Mouse (Mus musculus): Measurements from ENCODE around the gene Eomes. TPM values are rescaled to one million over a fixed set of nuclear protein-coding genes. Genes with fewer than 3 reads are reported as not detected.
A peak's percentile ranks its signal among the peaks of the same experiment; 100 is the strongest.

Gene Eomes
- total RNA-seq, 4 experiments from 2014 or later, result not detected

- no peak for DNase-seq (ENCODE audit: low spot score in 2 of 2)
Measured at GRCm38 (mm10) chr9:118517619-118518018, 39.6 kb downstream of the Eomes start.

- no peak for DNase-seq (ENCODE audit: low spot score in 2 of 2)
Measured at GRCm38 (mm10) chr9:118519101-118519500, 41.1 kb downstream of the Eomes start.

GRCm38 (mm10) chr9:118520011-118520410 lies 42.0 kb downstream of the Eomes start:
- peak in 1 of 2 experiments; percentile 46 for DNase-seq (ENCODE audit: low spot score in 2 of 2)

GRCm38 (mm10) chr9:118520858-118521257 lies 42.8 kb downstream of the Eomes start:
- no peak for DNase-seq (ENCODE audit: low spot score in 2 of 2)

GRCm38 (mm10) chr9:118521659-118522058 lies 43.6 kb downstream of the Eomes start:
- DNase-seq (ENCODE audit: low spot score in 2 of 2), result no peak

- no peak for DNase-seq (ENCODE audit: low spot score in 2 of 2)
Measured at GRCm38 (mm10) chr9:118523738-118524137, 45.7 kb downstream of the Eomes start.

GRCm38 (mm10) chr9:118527056-118527455 lies 49.0 kb downstream of the Eomes start:
- DNase-seq (ENCODE audit: low spot score in 2 of 2), result no peak

- no peak for DNase-seq (ENCODE audit: low spot score in 2 of 2)
Measured at GRCm38 (mm10) chr9:118529783-118530182, 51.8 kb downstream of the Eomes start.

- no peak for DNase-seq (ENCODE audit: low spot score in 2 of 2)
Measured at GRCm38 (mm10) chr9:118530679-118531078, 52.7 kb downstream of the Eomes start.

GRCm38 (mm10) chr9:118532516-118533205 lies 54.6 kb downstream of the Eomes start:
- DNase-seq (ENCODE audit: low spot score in 2 of 2), result no peak

Other genes with a start within 250 kb of the Eomes start
- gene Golga4, start 28.1 kb downstream of the Eomes start, total RNA-seq (2022), result 100 to 1,000 TPM; 399 to 503 (median 431) TPM
- 1 to 10 TPM; 2.8 to 6.1 (median 4.4) TPM for gene Itga9, start 128.5 kb downstream of the Eomes start, total RNA-seq (2022)